Mouse (Mus musculus) ES-Bruce4 (cell line): Measurements from ENCODE around the gene Pnpla5.
"Not testable (repeated sequence)": the region's sequence is repeated elsewhere in the genome, so short reads cannot be mapped to it uniquely, and the experiment has no call there.

Experiments used
- CTCF ChIP-seq: IDR thresholded peaks from one replicate; pipeline ENCODE4 v1.8.1; 2011; ENCODE audit warnings: low read depth, low read length
- EP300 ChIP-seq: IDR thresholded peaks from 2 replicates; pipeline ENCODE4 v1.6.1; 2011; ENCODE audit warnings: low read depth, low read length; ENCODE audit not compliant: insufficient read depth
- POLR2A ChIP-seq: IDR thresholded peaks from one replicate; pipeline ENCODE4 v1.8.1; 2011; ENCODE audit warnings: low read length; ENCODE audit not compliant: insufficient read depth

- not testable (repeated sequence) for TF ChIP-seq POLR2A, CTCF, EP300
Measured at GRCm38 (mm10) chr15:84157530-84157929, 34.6 kb upstream of the Pnpla5 start.
